Mouse (Mus musculus) heart, embryonic 12.5 days (tissue): ENCODE measurements around the gene Washc1. TPM values are rescaled to one million over a fixed set of nuclear protein-coding genes. Genes with fewer than 3 reads are reported as not detected.
"Not testable (repeated sequence)": the region's sequence is repeated elsewhere in the genome, so short reads cannot be mapped to it uniquely, and the experiment has no call there.

Source experiments
- ATAC-seq: fragments of 200-750 bp; cut with Nextera tagmentation; 2 replicates; pipeline ENCODE4 v1.8.0; 2017; ENCODE audit warnings: moderate TSS enrichment, moderate library complexity; ENCODE audit not compliant: insufficient number of reproducible peaks, low FRiP score
- H3K27ac ChIP-seq: fragments of 300-500 bp; sonication (generic); 2 replicates; pipeline ENCODE4 v1.5.1; 2016; ENCODE audit warnings: mild to moderate bottlenecking, moderate library complexity; ENCODE audit not compliant: poor library complexity, severe bottlenecking
- H3K27me3 ChIP-seq: fragments of 300-500 bp; sonication (generic); replicated peaks from 2 replicates; pipeline ENCODE4 v1.6.1; 2016; ENCODE audit warnings: mild to moderate bottlenecking, moderate library complexity
- H3K36me3 ChIP-seq: fragments of 300-500 bp; sonication (generic); 2 replicates; pipeline ENCODE4 v1.6.1; 2016; ENCODE audit warnings: mild to moderate bottlenecking, moderate library complexity
- H3K4me1 ChIP-seq: fragments of 300-500 bp; sonication (generic); replicated peaks from 2 replicates; pipeline ENCODE4 v1.6.1; 2016; ENCODE audit warnings: mild to moderate bottlenecking
- H3K4me2 ChIP-seq: fragments of 300-500 bp; sonication (generic); 2 replicates; pipeline ENCODE4 v1.6.1; 2016; ENCODE audit warnings: mild to moderate bottlenecking, moderate library complexity
- H3K4me3 ChIP-seq: fragments of 300-500 bp; sonication (generic); 2 replicates; pipeline ENCODE4 v1.5.1; 2016; ENCODE audit warnings: mild to moderate bottlenecking
- H3K9ac ChIP-seq: fragments of 300-500 bp; sonication (generic); 2 replicates; pipeline ENCODE4 v1.6.1; 2016; ENCODE audit warnings: mild to moderate bottlenecking, moderate library complexity
- H3K9me3 ChIP-seq: fragments of 300-500 bp; sonication (generic); replicated peaks from 2 replicates; pipeline ENCODE4 v1.6.1; 2016; ENCODE audit warnings: mild to moderate bottlenecking, moderate library complexity
- WGBS: fragments of 180-500 bp; shearing (Covaris S2); methylation state at CpG from one replicate; pipeline ENCODE4 v1.1.7; 2016; 5-methylcytosine and 5-hydroxymethylcytosine counted together
- polyA plus RNA-seq: library from polyadenylated mRNA; unstranded; fragments of >200 nt; fragmentation: Nextera tagmentation; extraction: Ambion mirVana; gene quantifications from 2 replicates; pipeline ENCODE4 v1.2.1, GENCODE M21; 2016

Gene Washc1
- polyA plus RNA-seq, 1 experiment from 2014 or later, result 30.2 TPM

GRCm38 (mm10) chr17:66154876-66155275, 43.5 kb downstream of the Washc1 start:
- WGBS, result 73% methylated on average over 2 of the region's 2 CpGs
- Histone ChIP-seq H3K4me1 (no peaks in the 10 kb centered on the region), H3K9me3 (no peaks in the 10 kb centered on the region), H3K36me3 (peaks cover 25% of the 10 kb centered on the region), H3K4me3 (no peak overlapping the region), H3K27me3 (no peaks in the 10 kb centered on the region), H3K9ac (no peak overlapping the region), H3K4me2 (no peak overlapping the region), H3K27ac (no peak overlapping the region)
- ATAC-seq, result no peak

- Histone ChIP-seq H3K9me3 (peaks cover 19% of the 10 kb centered on the region), H3K27me3 (no peaks in the 10 kb centered on the region), H3K27ac (no peak overlapping the region), H3K36me3 (no peaks in the 10 kb centered on the region), H3K4me2 (no peak overlapping the region), H3K9ac (no peak overlapping the region), H3K4me1 (no peaks in the 10 kb centered on the region), H3K4me3 (no peak overlapping the region)
- no peak for ATAC-seq
- 80% methylated on average over 5 of the region's 5 CpGs for WGBS
These were observed 46.9 kb downstream of the Washc1 start for GRCm38 (mm10) chr17:66158271-66158670.

- ATAC-seq, H3K4me1 ChIP-seq, H3K36me3 ChIP-seq, H3K27ac ChIP-seq, H3K4me3 ChIP-seq, H3K9ac ChIP-seq, H3K4me2 ChIP-seq, H3K27me3 ChIP-seq: not testable (repeated sequence)
- WGBS, result 91% methylated on average over 5 of the region's 5 CpGs
- peaks cover 24% of the 10 kb centered on the region for H3K9me3 ChIP-seq
These were observed 55.8 kb downstream of the Washc1 start for GRCm38 (mm10) chr17:66167141-66167540.

Other genes with a start within 250 kb of the Washc1 start
- gene Ralbp1, start 225.7 kb upstream of the Washc1 start, polyA plus RNA-seq, result 40.9 and 41.1 TPM in 2 replicates
- 109 TPM in 2 replicates for gene Twsg1, start 160.3 kb upstream of the Washc1 start, polyA plus RNA-seq
- 18.7 and 19.6 TPM in 2 replicates for gene Ankrd12, start 34.5 kb upstream of the Washc1 start, polyA plus RNA-seq
- gene Ndufv2, start 10.0 kb upstream of the Washc1 start, polyA plus RNA-seq, result 482 and 485 TPM in 2 replicates
- 18.0 and 20.5 TPM in 2 replicates for gene Ddx11, start 12.0 kb downstream of the Washc1 start, polyA plus RNA-seq